Mouse (Mus musculus) small intestine, adult 2 months (tissue): ENCODE measurements around the gene Galnt7.

Experiments
- CTCF ChIP-seq: fragments of 200-500 bp; IDR thresholded peaks from 2 replicates; pipeline ENCODE4 v1.5.1; 2012; ENCODE audit warnings: low read depth, mild to moderate bottlenecking, control low read depth, inconsistent platforms, low read length, moderate library complexity, mixed read lengths; ENCODE audit not compliant: insufficient replicate concordance, insufficient read length; ENCODE audit errors: extremely low read depth
- POLR2A ChIP-seq: fragments of 200-500 bp; IDR thresholded peaks from 2 replicates; pipeline ENCODE4 v1.6.1; 2012; ENCODE audit warnings: low read depth, mild to moderate bottlenecking, control low read depth, inconsistent platforms, low read length, moderate library complexity

- TF ChIP-seq POLR2A (no peak), CTCF (no peak)
Measured at GRCm38 (mm10) chr8:57627946-57628786, 24.7 kb downstream of the Galnt7 start.
